Mouse (Mus musculus) lung, embryonic 16.5 days (tissue): ENCODE results near the gene Pdgfb. TPM values are rescaled to one million over a fixed set of nuclear protein-coding genes. Genes with fewer than 3 reads are reported as not detected.

Source experiments
- ATAC-seq: fragments of 200-750 bp; cut with Nextera tagmentation; 2 replicates; pipeline ENCODE4 v1.8.0; 2017; ENCODE audit warnings: low read depth, mild to moderate bottlenecking, moderate library complexity
- H3K27ac ChIP-seq: fragments of 300-500 bp; sonication (generic); 2 replicates; pipeline ENCODE4 v1.5.1; 2014; ENCODE audit warnings: mild to moderate bottlenecking, control low read depth, low read length
- H3K27me3 ChIP-seq: fragments of 300-500 bp; sonication (generic); 2 replicates; pipeline ENCODE4 v1.6.1; 2014; ENCODE audit warnings: low read depth, low read length, mixed read lengths; ENCODE audit not compliant: control insufficient read depth, insufficient read depth
- H3K36me3 ChIP-seq: fragments of 300-500 bp; sonication (generic); 2 replicates; pipeline ENCODE4 v1.6.1; 2014; ENCODE audit warnings: low read length; ENCODE audit not compliant: control insufficient read depth, insufficient read depth
- H3K4me1 ChIP-seq: fragments of 300-500 bp; sonication (generic); replicated peaks from 2 replicates; pipeline ENCODE4 v1.6.1; 2014; ENCODE audit warnings: low read length, mixed read lengths; ENCODE audit not compliant: control insufficient read depth, insufficient read depth
- H3K4me2 ChIP-seq: fragments of 300-500 bp; sonication (generic); 2 replicates; pipeline ENCODE4 v1.6.1; 2014; ENCODE audit warnings: low read depth, low read length, control low read depth
- H3K4me3 ChIP-seq: fragments of 300-500 bp; sonication (generic); 2 replicates; pipeline ENCODE4 v1.5.1; 2014; ENCODE audit warnings: mild to moderate bottlenecking, low read length, control low read depth
- H3K9ac ChIP-seq: fragments of 300-500 bp; sonication (generic); 2 replicates; pipeline ENCODE4 v1.6.1; 2014; ENCODE audit warnings: low read length, control low read depth
- H3K9me3 ChIP-seq: fragments of 300-500 bp; sonication (generic); 2 replicates; pipeline ENCODE4 v1.6.1; 2016; ENCODE audit warnings: low read length; ENCODE audit not compliant: control insufficient read depth
- WGBS: fragments of 180-500 bp; shearing (Covaris S2); extraction: QIAGEN DNeasy Blood & Tissue Kit; methylation state at CpG from one replicate; pipeline ENCODE4 v1.1.7; 2014; 5-methylcytosine and 5-hydroxymethylcytosine counted together
- polyA plus RNA-seq: library from polyadenylated mRNA; unstranded; fragments of >200 nt; fragmentation: Nextera tagmentation; extraction: Ambion mirVana; gene quantifications from 2 replicates; pipeline ENCODE4 v1.2.1, GENCODE M21; 2015

The Pdgfb gene
- polyA plus RNA-seq, 1 experiment from 2014 or later = 7.7 TPM

DNA sequence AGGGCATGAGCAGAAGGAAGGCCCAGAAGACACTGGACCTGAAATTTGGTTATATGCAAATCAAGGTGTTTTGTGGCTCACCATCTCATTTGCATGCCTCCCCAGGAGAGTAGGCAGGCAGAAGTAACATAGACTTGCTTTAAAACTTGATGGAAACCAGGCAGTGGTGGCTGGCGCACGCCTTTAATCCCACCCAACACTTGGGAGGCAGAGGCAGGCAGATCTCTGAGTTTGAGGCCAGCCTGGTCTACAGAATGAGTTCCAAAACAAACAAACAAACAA is 23.3 kb upstream of the Pdgfb start:
- H3K4me3 ChIP-seq = no peak overlapping the region
- no peaks in the 10 kb centered on the region for H3K36me3 ChIP-seq
- H3K27me3 ChIP-seq = no peaks in the 10 kb centered on the region
- H3K9ac ChIP-seq = no peak overlapping the region
- no peak overlapping the region for H3K4me2 ChIP-seq
- no peaks in the 10 kb centered on the region for H3K9me3 ChIP-seq
- no peaks in the 10 kb centered on the region for H3K4me1 ChIP-seq
- 90% methylated on average over 2 of the region's 2 CpGs for WGBS
- no peak overlapping the region for H3K27ac ChIP-seq
- no peak for ATAC-seq

- ATAC-seq = no peak; the same call in 1 of the 2 replicates
- Histone ChIP-seq H3K9me3 (no peaks in the 10 kb centered on the region), H3K36me3 (no peaks in the 10 kb centered on the region), H3K9ac (no peak overlapping the region), H3K4me3 (no peak overlapping the region), H3K4me2 (no peak overlapping the region), H3K4me1 (no peaks in the 10 kb centered on the region), H3K27me3 (no peaks in the 10 kb centered on the region), H3K27ac (peak overlapping the region; percentile 59; the same call in 1 of the 2 replicates)
- 68% methylated on average over 11 of the region's 11 CpGs for WGBS
Measured at GRCm38 (mm10) chr15:80037255-80038109, 22.7 kb upstream of the Pdgfb start.

GRCm38 (mm10) chr15:80035341-80035885 is 20.6 kb upstream of the Pdgfb start:
- Histone ChIP-seq H3K9me3 (no peaks in the 10 kb centered on the region), H3K27me3 (no peaks in the 10 kb centered on the region), H3K4me2 (no peak overlapping the region), H3K36me3 (no peaks in the 10 kb centered on the region), H3K9ac (no peak overlapping the region), H3K27ac (no peak overlapping the region), H3K4me1 (no peaks in the 10 kb centered on the region), H3K4me3 (no peak overlapping the region)
- ATAC-seq = no peak
- WGBS = 70% methylated on average over 6 of the region's 6 CpGs

- Histone ChIP-seq H3K9ac (no peak overlapping the region), H3K4me3 (no peak overlapping the region), H3K4me2 (no peak overlapping the region), H3K9me3 (no peaks in the 10 kb centered on the region), H3K4me1 (no peaks in the 10 kb centered on the region), H3K27ac (no peak overlapping the region), H3K27me3 (no peaks in the 10 kb centered on the region), H3K36me3 (no peaks in the 10 kb centered on the region)
- ATAC-seq = no peak
Measured at GRCm38 (mm10) chr15:80034913-80035312, 20.1 kb upstream of the Pdgfb start.

DNA sequence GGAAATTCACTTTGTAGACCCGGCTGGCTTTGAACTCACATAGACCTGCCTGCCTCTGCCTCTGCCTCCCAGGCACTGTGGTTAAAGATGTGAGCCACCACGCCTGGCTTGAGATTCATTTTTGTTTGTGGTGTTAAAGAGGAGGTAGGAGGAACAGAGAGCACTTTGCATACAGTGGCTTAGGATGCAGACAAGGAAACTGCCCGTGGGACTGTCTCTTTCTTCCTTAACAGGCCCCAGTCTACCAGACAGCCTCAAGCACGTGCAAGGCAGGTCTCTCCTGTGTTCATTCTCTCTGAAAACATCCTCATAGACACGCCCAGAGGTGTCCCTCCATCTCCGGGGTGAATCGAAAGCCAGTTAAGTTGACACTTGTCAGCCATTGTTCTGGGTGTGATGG is 19.6 kb upstream of the Pdgfb start:
- no peak for ATAC-seq
- H3K9ac ChIP-seq = no peak overlapping the region

DNA sequence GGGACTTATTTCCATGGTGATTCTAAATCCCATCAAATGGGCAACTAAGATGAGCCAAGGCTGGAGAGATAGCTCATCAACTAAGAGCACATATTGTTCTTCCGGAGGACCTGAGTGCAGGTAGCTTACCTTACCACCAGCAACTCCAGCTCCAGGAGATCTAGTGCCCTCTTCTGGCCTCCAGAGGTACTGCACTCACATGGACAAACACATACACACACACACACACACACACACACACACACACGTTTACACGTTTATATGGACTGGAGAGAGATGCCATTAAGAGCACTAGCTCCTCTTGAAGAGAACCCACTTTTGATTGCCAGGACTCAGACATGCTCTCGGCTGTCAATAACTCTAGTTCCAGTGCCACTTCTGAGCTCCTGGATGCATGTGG is 16.4 kb upstream of the Pdgfb start:
- Histone ChIP-seq H3K4me2 (no peak overlapping the region), H3K9ac (no peak overlapping the region), H3K36me3 (no peaks in the 10 kb centered on the region), H3K9me3 (no peaks in the 10 kb centered on the region), H3K4me1 (0 out of 2 replicates have a peak, but pooled peaks cover 2% of the 10 kb centered on the region), H3K27ac (no peak overlapping the region), H3K4me3 (no peak overlapping the region), H3K27me3 (no peaks in the 10 kb centered on the region)
- no peak for ATAC-seq
- WGBS = 90% methylated on average over 4 of the region's 4 CpGs

More for the DNA sequence above, 19.6 kb upstream of the Pdgfb start:
- no peaks in the 10 kb centered on the region for H3K4me1 ChIP-seq
- no peaks in the 10 kb centered on the region for H3K27me3 ChIP-seq
- no peak overlapping the region for H3K4me2 ChIP-seq
- H3K27ac ChIP-seq = no peak overlapping the region
- H3K4me3 ChIP-seq = no peak overlapping the region
- WGBS = 62% methylated on average over 7 of the region's 7 CpGs
- no peaks in the 10 kb centered on the region for H3K36me3 ChIP-seq
- H3K9me3 ChIP-seq = no peaks in the 10 kb centered on the region

GRCm38 (mm10) chr15:80030399-80030798 is 15.6 kb upstream of the Pdgfb start:
- no peaks in the 10 kb centered on the region for H3K27me3 ChIP-seq

GRCm38 (mm10) chr15:80028862-80029261 is 14.1 kb upstream of the Pdgfb start:
- Histone ChIP-seq H3K4me1 (peaks cover 8% of the 10 kb centered on the region), H3K9me3 (no peaks in the 10 kb centered on the region), H3K4me3 (no peak overlapping the region), H3K27me3 (no peaks in the 10 kb centered on the region), H3K27ac (no peak overlapping the region), H3K9ac (no peak overlapping the region), H3K36me3 (no peaks in the 10 kb centered on the region), H3K4me2 (no peak overlapping the region)
- WGBS = 59% methylated on average over 5 of the region's 5 CpGs
- ATAC-seq = no peak

More at GRCm38 (mm10) chr15:80030399-80030798, 15.6 kb upstream of the Pdgfb start:
- H3K36me3 ChIP-seq = no peaks in the 10 kb centered on the region
- no peak overlapping the region for H3K27ac ChIP-seq
- ATAC-seq = no peak
- H3K4me1 ChIP-seq = 0 out of 2 replicates have a peak, but pooled peaks cover 2% of the 10 kb centered on the region
- no peaks in the 10 kb centered on the region for H3K9me3 ChIP-seq
- WGBS = 87% methylated on average over 10 of the region's 10 CpGs
- no peak overlapping the region for H3K4me2 ChIP-seq
- no peak overlapping the region for H3K4me3 ChIP-seq
- no peak overlapping the region for H3K9ac ChIP-seq

DNA sequence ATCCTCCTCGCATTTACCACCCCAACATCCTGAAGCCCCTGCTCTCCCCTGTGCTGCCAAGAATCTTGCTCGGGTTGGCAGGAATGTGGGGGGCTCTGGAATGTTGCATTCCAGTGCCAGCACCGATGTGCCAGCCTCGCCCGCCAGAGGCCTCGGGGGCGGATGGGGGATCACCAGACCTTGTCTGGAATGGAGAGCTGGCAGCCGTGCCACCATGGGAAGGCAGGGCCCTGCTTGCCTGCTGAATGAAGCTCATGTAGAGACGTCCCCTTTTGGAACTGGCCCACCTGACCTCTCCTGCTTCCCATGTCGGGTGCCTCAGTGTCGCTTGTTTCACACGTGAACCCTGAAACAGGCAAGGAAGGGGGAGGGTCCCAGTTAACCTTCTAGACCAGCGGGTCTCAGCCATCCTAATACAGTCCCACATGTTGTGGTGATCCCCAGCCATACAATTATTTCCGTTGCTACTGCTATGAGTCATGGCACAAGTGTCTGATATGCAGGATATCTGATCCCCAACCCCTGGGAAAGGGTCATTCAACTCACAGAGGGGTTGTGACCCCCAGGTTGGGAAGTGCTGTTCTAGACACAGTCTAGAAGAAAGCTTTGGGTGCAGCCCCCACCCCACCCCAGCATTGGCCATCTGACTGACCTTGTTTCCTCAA is 12.0 kb upstream of the Pdgfb start:
- Histone ChIP-seq H3K27me3 (no peaks in the 10 kb centered on the region), H3K4me1 (peaks cover 8% of the 10 kb centered on the region), H3K4me2 (no peak overlapping the region), H3K9ac (no peak overlapping the region; the same call in 1 of the 2 replicates), H3K4me3 (no peak overlapping the region), H3K27ac (no peak overlapping the region), H3K36me3 (no peaks in the 10 kb centered on the region), H3K9me3 (no peaks in the 10 kb centered on the region)
- 61% methylated on average over 14 of the region's 14 CpGs for WGBS
- ATAC-seq = no peak
